Mouse (Mus musculus) heart, embryonic 11.5 days (tissue): ENCODE data around the gene C2cd6. TPM values are rescaled to one million over a fixed set of nuclear protein-coding genes. Genes with fewer than 3 reads are reported as not detected.
A peak's percentile ranks its signal among the peaks of the same experiment; 100 is the strongest.

Experiments used
- ATAC-seq: fragments of 200-750 bp; cut with Nextera tagmentation; replicated peaks from 2 replicates; pipeline ENCODE4 v1.8.0; 2017; ENCODE audit warnings: moderate library complexity; ENCODE audit not compliant: insufficient number of reproducible peaks, low FRiP score, low TSS enrichment
- H3K27ac ChIP-seq: fragments of 300-500 bp; sonication (generic); 2 replicates; pipeline ENCODE4 v1.5.1; 2014; ENCODE audit warnings: mild to moderate bottlenecking, low read depth, low read length
- H3K27me3 ChIP-seq: fragments of 300-500 bp; sonication (generic); 2 replicates; pipeline ENCODE4 v1.6.1; 2014; ENCODE audit warnings: mild to moderate bottlenecking, low read length, mixed read lengths; ENCODE audit not compliant: control insufficient read depth, insufficient read depth
- H3K36me3 ChIP-seq: fragments of 300-500 bp; sonication (generic); 2 replicates; pipeline ENCODE4 v1.6.1; 2014; ENCODE audit warnings: mild to moderate bottlenecking, low read length, moderate library complexity, mixed read lengths; ENCODE audit not compliant: control insufficient read depth, insufficient read depth
- H3K4me1 ChIP-seq: fragments of 300-500 bp; sonication (generic); 2 replicates; pipeline ENCODE4 v1.6.1; 2014; ENCODE audit warnings: low read length; ENCODE audit not compliant: control insufficient read depth, insufficient read depth
- H3K4me2 ChIP-seq: fragments of 300-500 bp; sonication (generic); 2 replicates; pipeline ENCODE4 v1.6.1; 2014; ENCODE audit warnings: mild to moderate bottlenecking, moderate library complexity
- H3K4me3 ChIP-seq: fragments of 300-500 bp; sonication (generic); 2 replicates; pipeline ENCODE4 v1.5.1; 2014; ENCODE audit warnings: low read depth, low read length
- H3K9ac ChIP-seq: fragments of 300-500 bp; sonication (generic); 2 replicates; pipeline ENCODE4 v1.6.1; 2014; ENCODE audit warnings: mild to moderate bottlenecking, low read depth, low read length, moderate library complexity
- H3K9me3 ChIP-seq: fragments of 300-500 bp; sonication (generic); replicated peaks from 2 replicates; pipeline ENCODE4 v1.6.1; 2016; ENCODE audit warnings: low read length; ENCODE audit not compliant: control insufficient read depth
- WGBS: fragments of 180-500 bp; shearing (Covaris S2); extraction: QIAGEN DNeasy Blood & Tissue Kit; methylation state at CpG from one replicate; pipeline ENCODE4 v1.1.7; 2014; ENCODE audit not compliant: insufficient replicate concordance; 5-methylcytosine and 5-hydroxymethylcytosine counted together
- polyA plus RNA-seq: library from polyadenylated mRNA; unstranded; fragments of >200 nt; fragmentation: Nextera tagmentation; extraction: Ambion mirVana; gene quantifications from 2 replicates; pipeline ENCODE4 v1.2.1, GENCODE M21; 2014

Gene C2cd6
- not detected in 2 replicates for polyA plus RNA-seq

DNA sequence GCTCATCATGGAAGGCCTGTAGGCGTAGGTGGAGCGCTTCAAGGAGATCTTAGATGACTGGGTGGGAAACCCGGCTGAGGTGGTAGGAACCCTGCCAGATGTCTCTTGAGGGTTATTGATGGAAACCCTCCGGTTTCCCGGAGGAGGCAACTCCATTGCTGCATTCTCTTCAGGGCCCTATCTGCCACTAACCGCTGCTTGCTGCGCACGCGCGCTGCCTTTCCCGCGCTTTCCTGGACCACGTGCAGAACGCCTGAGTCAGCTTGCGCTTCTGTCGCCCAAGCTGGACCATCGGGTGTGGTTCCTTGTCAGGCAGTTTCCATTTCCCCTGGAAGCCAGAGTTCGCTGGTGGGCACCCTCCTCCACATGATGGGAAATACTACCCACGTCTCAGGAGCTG is at the start of gene C2cd6:
Gene C2cd6, minus strand, starts transcription at position 196 of the 400 bp plus-strand sequence.
- Histone ChIP-seq H3K4me3 (no peak within 1 kb of the TSS), H3K4me1 (no peaks in the 10 kb centered on the region), H3K9me3 (no peaks in the 10 kb centered on the region), H3K27me3 (no peaks in the 10 kb centered on the region), H3K36me3 (no peaks in the 10 kb centered on the region), H3K27ac (no peak within 1 kb of the TSS), H3K9ac (no peak within 1 kb of the TSS), H3K4me2 (no peak within 1 kb of the TSS)
- WGBS = 87% methylated on average over 19 of the region's 19 CpGs
- no peak for ATAC-seq

DNA sequence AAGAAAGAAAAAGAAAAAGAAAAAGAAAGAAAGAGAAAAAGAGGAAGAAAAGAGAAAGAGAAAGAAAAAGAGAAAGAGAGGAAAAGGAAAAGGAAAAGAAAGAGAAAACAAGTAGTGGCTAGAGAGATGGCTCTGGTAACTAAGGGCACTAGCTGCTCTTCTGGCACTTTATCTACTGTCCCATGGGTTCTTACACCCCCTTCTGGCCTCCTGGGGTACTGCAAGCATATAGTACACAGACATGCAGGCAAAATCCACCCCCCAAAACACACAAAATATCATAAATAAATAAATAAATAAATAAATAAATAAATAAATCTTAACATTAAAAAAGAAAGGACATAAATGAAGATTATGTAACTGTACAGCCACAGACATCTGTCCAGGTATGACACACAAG is 48.1 kb upstream of the C2cd6 start:
- Histone ChIP-seq H3K9me3 (no peaks in the 10 kb centered on the region), H3K9ac (no peak overlapping the region), H3K27ac (no peak overlapping the region), H3K27me3 (no peaks in the 10 kb centered on the region), H3K4me3 (no peak overlapping the region), H3K36me3 (no peaks in the 10 kb centered on the region), H3K4me1 (no peaks in the 10 kb centered on the region), H3K4me2 (no peak overlapping the region)
- ATAC-seq = no peak

DNA sequence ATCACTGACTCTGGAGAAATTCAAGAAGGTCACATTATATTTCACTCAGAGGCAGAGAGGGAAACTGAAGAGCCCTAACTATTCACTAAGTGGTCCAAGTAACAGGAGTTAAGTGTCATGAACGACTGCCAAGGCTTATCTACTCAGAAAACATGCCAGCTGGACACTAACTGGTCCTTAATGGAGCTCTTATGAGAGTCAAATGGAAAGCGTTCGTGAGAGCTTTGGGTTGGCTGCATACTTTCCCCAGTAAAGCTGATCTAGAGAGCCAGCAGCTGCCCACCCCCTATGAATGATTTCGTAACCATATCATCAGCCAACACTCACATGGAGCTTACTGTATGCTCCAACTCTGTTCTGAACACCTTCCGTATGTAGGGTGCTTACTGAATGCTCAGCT is 39.7 kb upstream of the C2cd6 start:
- H3K36me3 ChIP-seq = no peaks in the 10 kb centered on the region
- 51% methylated on average over 5 of the region's 5 CpGs for WGBS
- H3K9me3 ChIP-seq = no peaks in the 10 kb centered on the region
- H3K9ac ChIP-seq = no peak overlapping the region
- no peak overlapping the region for H3K27ac ChIP-seq
- H3K27me3 ChIP-seq = no peaks in the 10 kb centered on the region
- H3K4me2 ChIP-seq = no peak overlapping the region
- no peaks in the 10 kb centered on the region for H3K4me1 ChIP-seq
- no peak overlapping the region for H3K4me3 ChIP-seq
- ATAC-seq = no peak

DNA sequence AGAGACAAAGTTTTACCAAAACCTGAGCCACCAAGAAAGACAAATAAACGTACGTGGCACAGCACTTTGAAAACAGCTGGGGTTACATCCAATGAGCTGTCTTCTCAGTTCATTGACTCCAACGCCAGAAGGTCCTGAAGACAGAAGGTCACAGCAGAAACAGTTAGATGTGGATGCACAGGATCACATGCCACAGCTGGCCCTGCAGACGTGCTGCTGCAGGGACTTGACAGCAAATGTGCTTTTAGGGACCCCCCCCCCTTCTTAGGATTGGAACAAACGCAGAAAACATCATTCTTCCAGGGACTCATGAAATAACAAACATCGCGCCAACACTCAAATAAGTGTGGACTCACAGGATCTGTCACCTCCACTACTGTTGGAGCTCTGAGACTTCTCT is 34.2 kb upstream of the C2cd6 start:
- H3K9me3 ChIP-seq = no peaks in the 10 kb centered on the region
- H3K36me3 ChIP-seq = no peaks in the 10 kb centered on the region
- H3K27me3 ChIP-seq = no peaks in the 10 kb centered on the region
- no peak overlapping the region for H3K27ac ChIP-seq
- H3K4me3 ChIP-seq = no peak overlapping the region
- H3K4me1 ChIP-seq = no peaks in the 10 kb centered on the region
- 62% methylated on average over 7 of the region's 7 CpGs for WGBS
- no peak for ATAC-seq
- no peak overlapping the region for H3K4me2 ChIP-seq
- H3K9ac ChIP-seq = no peak overlapping the region

DNA sequence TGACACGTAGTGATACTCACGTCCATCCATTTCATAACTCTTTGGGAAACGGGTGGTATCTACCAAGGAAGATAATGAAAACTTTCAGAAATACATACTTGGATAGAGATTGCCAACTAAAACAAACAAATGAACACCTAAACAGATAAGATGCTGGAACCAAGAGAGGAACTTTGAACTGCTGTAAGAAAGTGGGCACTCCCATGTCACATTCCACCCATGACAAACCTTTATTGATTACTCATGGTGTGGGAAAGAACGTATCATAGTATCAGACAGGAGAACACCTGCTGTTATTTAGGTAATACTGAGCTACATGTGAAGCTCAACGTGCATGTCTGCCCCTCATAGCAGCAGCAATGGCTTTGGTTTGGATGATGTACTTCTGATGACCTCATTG is 30.9 kb upstream of the C2cd6 start:
- Histone ChIP-seq H3K4me1 (0 out of 2 replicates have a peak, but pooled peaks cover under 1% of the 10 kb centered on the region), H3K9ac (no peak overlapping the region), H3K4me2 (no peak overlapping the region), H3K4me3 (no peak overlapping the region), H3K27me3 (no peaks in the 10 kb centered on the region), H3K27ac (no peak overlapping the region), H3K9me3 (no peaks in the 10 kb centered on the region), H3K36me3 (no peaks in the 10 kb centered on the region)
- no peak for ATAC-seq
- 70% methylated on average over 5 of the region's 5 CpGs for WGBS

DNA sequence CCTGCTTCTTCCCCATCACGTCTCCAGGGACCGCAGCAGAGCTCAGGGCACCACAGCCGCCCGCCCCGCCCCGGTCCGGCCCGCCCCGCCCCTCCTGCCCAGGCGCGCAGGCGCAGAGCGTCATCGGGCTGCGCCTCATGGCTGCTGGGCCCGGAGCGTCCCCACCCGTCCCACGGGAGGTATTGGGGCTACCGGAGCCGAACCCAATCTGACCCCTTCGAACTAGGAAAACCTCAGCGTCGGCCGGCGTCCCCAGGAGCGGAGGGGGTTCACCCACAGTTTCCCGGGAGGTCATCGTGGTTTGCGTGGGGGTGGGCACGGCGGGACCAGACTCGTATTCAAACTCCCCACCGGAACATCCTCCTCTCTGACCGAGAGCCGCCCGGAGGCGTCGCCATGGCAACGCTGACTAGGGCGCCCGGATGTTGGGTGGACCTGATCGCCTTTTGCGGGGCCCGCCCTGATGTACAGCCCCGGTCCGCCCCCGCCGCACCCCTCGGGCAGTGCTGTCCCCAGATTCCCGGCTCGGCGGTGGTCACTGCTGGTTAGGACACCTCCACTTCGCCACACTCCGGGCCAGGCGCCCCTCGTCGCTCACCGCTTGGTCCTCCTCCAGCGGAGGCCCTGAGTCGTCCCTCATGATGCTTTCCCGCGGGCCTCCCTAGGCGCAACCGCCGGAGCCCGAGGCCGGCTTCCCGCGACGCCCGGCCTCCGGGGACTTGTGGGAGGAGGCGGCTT is 25.2 kb upstream of the C2cd6 start, which contains the start of gene Tmem237:
Gene Tmem237, minus strand, starts transcription at position 689 of the 738 bp plus-strand sequence.
- no peaks in the 10 kb centered on the region for H3K9me3 ChIP-seq
- 0 out of 2 replicates have a peak, but pooled peaks cover 6% of the 10 kb centered on the region for H3K4me1 ChIP-seq
- H3K4me2 ChIP-seq = peak within 1 kb of the TSS; percentile 92
- H3K27ac ChIP-seq = peak within 1 kb of the TSS; percentile 72
- under 1% methylated on average over 74 of the region's 74 CpGs for WGBS
- H3K4me3 ChIP-seq = peak within 1 kb of the TSS; percentile 73
- ATAC-seq = peak; percentile 95
- no peaks in the 10 kb centered on the region for H3K36me3 ChIP-seq
- no peaks in the 10 kb centered on the region for H3K27me3 ChIP-seq
- H3K9ac ChIP-seq = peak within 1 kb of the TSS; percentile 84

DNA sequence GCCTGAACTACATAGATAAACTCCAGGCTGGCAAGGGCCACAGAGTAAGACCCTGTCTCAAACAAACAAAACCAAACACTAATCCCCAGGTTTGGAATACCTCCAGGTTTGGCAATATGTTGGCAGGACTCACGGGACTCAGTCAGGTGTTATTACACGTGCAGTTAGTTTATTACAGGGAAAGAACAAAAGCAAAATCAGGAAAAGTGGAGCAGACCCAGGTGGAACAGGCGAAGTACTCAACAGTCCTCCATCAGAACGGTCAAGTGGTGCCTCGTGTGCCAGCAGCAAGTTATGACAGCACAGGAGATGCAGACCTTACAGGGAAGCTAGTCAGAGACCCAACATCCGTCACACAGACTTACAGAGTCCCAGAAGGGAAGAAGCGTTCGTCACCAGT is 15.8 kb upstream of the C2cd6 start:
- 70% methylated on average over 8 of the region's 8 CpGs for WGBS
- Histone ChIP-seq H3K9me3 (no peaks in the 10 kb centered on the region), H3K9ac (no peak overlapping the region), H3K27ac (no peak overlapping the region), H3K27me3 (no peaks in the 10 kb centered on the region), H3K4me1 (no peaks in the 10 kb centered on the region), H3K36me3 (peaks cover under 1% of the 10 kb centered on the region), H3K4me3 (no peak overlapping the region), H3K4me2 (no peak overlapping the region)
- ATAC-seq = no peak

DNA sequence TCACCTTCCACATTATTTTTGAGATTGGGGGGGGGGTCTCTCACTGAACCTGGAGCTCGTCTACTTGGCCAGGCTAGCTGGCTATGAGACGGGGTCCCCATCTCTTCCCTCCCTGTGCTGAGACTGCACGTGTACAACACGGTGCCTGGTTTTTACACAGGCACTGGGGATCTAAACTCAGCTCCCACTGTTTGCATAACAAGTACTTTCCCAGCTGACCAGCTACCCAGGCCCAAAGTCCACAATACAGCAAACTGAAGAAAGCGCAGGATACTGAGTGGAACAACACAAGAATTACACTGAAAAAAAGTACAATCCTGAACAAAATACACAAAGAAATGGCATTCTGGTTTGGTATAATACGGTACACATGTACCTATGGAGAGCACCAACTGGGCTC is 7.4 kb upstream of the C2cd6 start:
- ATAC-seq = no peak
- no peaks in the 10 kb centered on the region for H3K4me1 ChIP-seq
- H3K9me3 ChIP-seq = no peaks in the 10 kb centered on the region
- H3K27me3 ChIP-seq = no peaks in the 10 kb centered on the region
- no peak overlapping the region for H3K27ac ChIP-seq
- H3K36me3 ChIP-seq = 0 out of 2 replicates have a peak, but pooled peaks cover 4% of the 10 kb centered on the region
- no peak overlapping the region for H3K4me2 ChIP-seq
- 89% methylated on average over 6 of the region's 6 CpGs for WGBS
- no peak overlapping the region for H3K4me3 ChIP-seq
- no peak overlapping the region for H3K9ac ChIP-seq

DNA sequence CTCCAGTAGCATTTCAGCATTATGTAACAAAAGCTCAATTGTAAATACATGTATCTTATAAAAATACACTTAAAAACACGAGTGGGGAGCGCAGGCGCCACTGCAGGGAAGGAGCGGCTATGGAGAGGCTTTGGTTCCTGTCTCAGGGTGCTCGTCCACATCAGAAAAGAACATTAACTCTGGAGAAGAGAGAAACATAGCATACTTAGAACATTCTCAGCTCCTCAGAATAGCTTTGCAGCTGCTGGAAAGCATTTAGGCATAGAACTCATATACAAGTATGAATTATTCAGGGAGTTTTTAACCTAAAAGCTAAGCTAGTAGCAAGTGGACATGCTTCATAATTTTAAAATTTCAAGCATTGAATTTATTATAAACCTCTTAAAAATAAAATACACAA is 6.3 kb upstream of the C2cd6 start:
- Histone ChIP-seq H3K9ac (no peak overlapping the region), H3K4me2 (no peak overlapping the region), H3K27me3 (no peaks in the 10 kb centered on the region), H3K4me3 (no peak overlapping the region), H3K4me1 (no peaks in the 10 kb centered on the region), H3K36me3 (0 out of 2 replicates have a peak, but pooled peaks cover 4% of the 10 kb centered on the region), H3K9me3 (no peaks in the 10 kb centered on the region), H3K27ac (no peak overlapping the region)
- no peak for ATAC-seq
- 86% methylated on average over 5 of the region's 5 CpGs for WGBS
